27 mouse cellular contexts compared by ENCODE assay signal in the genomic region with DNA sequence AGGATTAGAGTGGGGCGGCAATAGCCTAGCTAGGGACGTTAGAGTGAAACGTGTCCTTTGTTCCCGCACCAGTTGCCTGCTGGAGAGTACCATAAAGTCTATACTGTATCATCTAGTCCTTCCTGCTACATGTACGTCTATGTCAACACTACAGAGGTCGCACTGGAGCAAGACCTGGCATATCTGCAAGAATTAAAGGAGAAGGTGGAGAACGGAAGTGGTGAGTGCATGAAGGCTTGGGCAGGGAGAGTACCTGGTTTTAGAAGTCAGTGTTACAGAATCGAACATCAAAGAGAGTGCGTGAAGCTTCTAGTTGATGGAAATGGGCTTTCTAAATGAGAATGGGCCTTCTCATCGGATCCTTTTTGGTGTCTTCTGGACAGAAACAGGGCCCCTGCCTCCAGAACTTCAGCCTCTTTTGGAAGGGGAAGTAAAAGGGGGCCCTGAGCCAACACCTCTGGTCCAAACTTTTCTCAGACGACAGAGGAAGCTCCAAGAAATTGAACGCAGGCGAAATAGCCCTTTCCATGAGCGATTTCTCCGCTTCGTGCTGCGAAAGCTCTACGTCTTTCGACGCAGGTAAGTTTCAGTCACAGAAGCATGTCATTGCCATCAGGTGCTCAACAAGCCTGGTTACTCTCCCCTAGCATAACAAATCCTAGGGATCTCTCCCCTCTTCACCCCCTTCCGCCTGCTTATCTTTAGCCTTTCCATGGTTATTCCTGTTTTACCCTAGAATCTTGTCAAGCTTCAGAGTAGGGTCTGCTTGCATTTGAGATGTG. TPM values are rescaled to one million over a fixed set of nuclear protein-coding genes. Genes with fewer than 3 reads are reported as not detected.
DNase-seq lines count a peak whose midpoint lies in the region; ATAC-seq lines count a peak whose summit lies in the region.
"Had no signal": no experiment of that assay in that cellular context is flagged by ENCODE, and none has a peak within 500 bp of the region (broad histone marks: within the 10 kb centered on the region; RNA-seq: fewer than 3 reads in every experiment).

No protein-coding gene starts in this region.

- WGBS in intestine, embryonic 16.5 days = 79% methylated on average over 21 of the region's 21 CpGs
- 83% methylated on average over 21 of the region's 21 CpGs for WGBS in intestine, embryonic 15.5 days
- 93% methylated on average over 21 of the region's 21 CpGs for WGBS in forebrain, embryonic 10.5 days

- H3K9ac ChIP-seq in intestine, embryonic 16.5 days (ENCODE audit: low read depth, low read length) = no peak overlapping the region
- no peak overlapping the region for H3K9ac ChIP-seq in intestine, embryonic 15.5 days
- H3K9ac ChIP-seq: forebrain, embryonic 12.5 days; hindbrain, embryonic 14.5 days; kidney, embryonic 15.5 days; liver, embryonic 15.5 days; neural tube, embryonic 12.5 days had no signal

- no peak overlapping the region for H3K27ac ChIP-seq in intestine, embryonic 16.5 days (ENCODE audit: low read length)
- H3K27ac ChIP-seq in intestine, embryonic 15.5 days = no peak overlapping the region
- no peak overlapping the region for H3K27ac ChIP-seq in forebrain, embryonic 10.5 days
- H3K27ac ChIP-seq: forebrain, embryonic 12.5 days; heart, embryonic 10.5 days; hindbrain, embryonic 14.5 days; kidney, embryonic 15.5 days; liver, embryonic 15.5 days; neural tube, embryonic 12.5 days had no signal

- H3K9me3 ChIP-seq in intestine, embryonic 16.5 days (ENCODE audit: control insufficient read depth, low read length) = no peaks in the 10 kb centered on the region
- H3K9me3 ChIP-seq in intestine, embryonic 15.5 days = no peaks in the 10 kb centered on the region
- no peaks in the 10 kb centered on the region for H3K9me3 ChIP-seq in forebrain, embryonic 10.5 days
- H3K9me3 ChIP-seq: forebrain, embryonic 12.5 days; heart, embryonic 10.5 days; kidney, embryonic 15.5 days; limb, embryonic 10.5 days; liver, embryonic 15.5 days; neural tube, embryonic 12.5 days had no signal

- H3K4me2 ChIP-seq in intestine, embryonic 16.5 days (ENCODE audit: low read depth, low read length) = no peak overlapping the region
- no peak overlapping the region for H3K4me2 ChIP-seq in intestine, embryonic 15.5 days (replicated peaks)
- H3K4me2 ChIP-seq: forebrain, embryonic 12.5 days; hindbrain, embryonic 14.5 days; kidney, embryonic 15.5 days; liver, embryonic 15.5 days; midbrain, embryonic 11.5 days; neural tube, embryonic 12.5 days had no signal

- ATAC-seq in intestine, embryonic 16.5 days = peak; percentile 34
- ATAC-seq in intestine, embryonic 15.5 days = no peak
- peak; percentile 68 for ATAC-seq in inflammation-experienced regulatory T-cells, adult 6 months

- peaks cover 21% of the 10 kb centered on the region for H3K36me3 ChIP-seq in intestine, embryonic 16.5 days (ENCODE audit: control insufficient read depth, insufficient read depth, low read length)
- peaks cover 51% of the 10 kb centered on the region for H3K36me3 ChIP-seq in intestine, embryonic 15.5 days
- H3K36me3 ChIP-seq in forebrain, embryonic 10.5 days (replicated peaks) = peaks cover 97% of the 10 kb centered on the region

- peak; percentile 60 for DNase-seq in CD4-positive, CD25-positive, alpha-beta regulatory T cell, adult 2 months (ENCODE audit: low read depth, low spot score)
- peak; percentile 37 for DNase-seq in R1 (ENCODE audit: low read depth, low spot score)
- DNase-seq in forebrain, embryonic 10.5 days (ENCODE audit: extremely low spot score, low spot score) = no peak
- DNase-seq in urinary bladder, postnatal 4 days (ENCODE audit: low spot score in 2 of 2) = no peak
- no peak for DNase-seq in cerebellum, adult 11 months
- DNase-seq: adrenal gland, postnatal 10 days; cerebellum, adult 2 months; cerebellum, postnatal 36 days; gastrocnemius, postnatal 36 days; heart, postnatal 4 days; kidney, adult 11 months; kidney, postnatal 4 days; liver; retina, postnatal 1 day; right cerebral cortex, postnatal 25 days; thymus, postnatal 25 days had no signal

- H3K4me1 ChIP-seq in intestine, embryonic 16.5 days (ENCODE audit: control insufficient read depth, insufficient read depth, low read length) = no peaks in the 10 kb centered on the region
- H3K4me1 ChIP-seq in intestine, embryonic 15.5 days (replicated peaks) = no peaks in the 10 kb centered on the region
- no peaks in the 10 kb centered on the region for H3K4me1 ChIP-seq in forebrain, embryonic 10.5 days
- H3K4me1 ChIP-seq: forebrain, embryonic 12.5 days; heart, embryonic 10.5 days; kidney, embryonic 15.5 days; limb, embryonic 10.5 days; liver, embryonic 15.5 days had no signal

- no peaks in the 10 kb centered on the region for H3K27me3 ChIP-seq in intestine, embryonic 16.5 days (replicated peaks; ENCODE audit: control insufficient read depth, insufficient read depth, low read length)
- no peaks in the 10 kb centered on the region for H3K27me3 ChIP-seq in intestine, embryonic 15.5 days (replicated peaks)
- no peaks in the 10 kb centered on the region for H3K27me3 ChIP-seq in forebrain, embryonic 10.5 days (ENCODE audit: poor library complexity, severe bottlenecking)
- H3K27me3 ChIP-seq: forebrain, embryonic 12.5 days; kidney, embryonic 15.5 days; liver, embryonic 15.5 days; neural tube, embryonic 12.5 days had no signal

- H3K4me3 ChIP-seq in intestine, embryonic 16.5 days (ENCODE audit: low read length) = no peak overlapping the region
- H3K4me3 ChIP-seq in intestine, embryonic 15.5 days (replicated peaks) = no peak overlapping the region
- H3K4me3 ChIP-seq in forebrain, embryonic 10.5 days = no peak overlapping the region
- H3K4me3 ChIP-seq: forebrain, embryonic 12.5 days; heart, embryonic 10.5 days; kidney, embryonic 15.5 days; limb, embryonic 10.5 days; liver, embryonic 15.5 days; neural tube, embryonic 12.5 days had no signal

RNA-seq across cellular contexts. Expression of gene Mat2a, which starts 10.1 kb away (rescaled TPM):
- 268 and 293 TPM in 2 replicates for polyA plus RNA-seq in intestine, embryonic 16.5 days (2015; fragmentation: Nextera tagmentation; extraction: Ambion mirVana)
- polyA plus RNA-seq in intestine, embryonic 15.5 days (2015; fragmentation: Nextera tagmentation; extraction: Ambion mirVana) = 290 and 308 TPM in 2 replicates
- 100 to 1,000 TPM; 217 to 228 (median 219) TPM for polyA plus RNA-seq in inflammation-experienced regulatory T-cells, adult 6 months (2017; shearing (Covaris generic))
- polyA plus RNA-seq in forebrain, embryonic 10.5 days (2016; fragmentation: Nextera tagmentation; extraction: Ambion mirVana) = 490 and 511 TPM in 2 replicates

RNA-seq across cellular contexts. Expression of gene Ggcx, which starts 15.1 kb away (rescaled TPM):
- 20.3 and 23.7 TPM in 2 replicates for polyA plus RNA-seq in intestine, embryonic 16.5 days (2015; fragmentation: Nextera tagmentation; extraction: Ambion mirVana)
- polyA plus RNA-seq in intestine, embryonic 15.5 days (2015; fragmentation: Nextera tagmentation; extraction: Ambion mirVana) = 23.8 and 23.9 TPM in 2 replicates
- 1 to 10 TPM; 5.6 to 6.5 (median 5.9) TPM for polyA plus RNA-seq in inflammation-experienced regulatory T-cells, adult 6 months (2017; shearing (Covaris generic))
- polyA plus RNA-seq in forebrain, embryonic 10.5 days (2016; fragmentation: Nextera tagmentation; extraction: Ambion mirVana) = 16.8 and 19.0 TPM in 2 replicates

RNA-seq across cellular contexts. Expression of gene Vamp8, which starts 38.7 kb away (rescaled TPM):
- polyA plus RNA-seq in intestine, embryonic 16.5 days (2015; fragmentation: Nextera tagmentation; extraction: Ambion mirVana) = 251 and 269 TPM in 2 replicates
- 193 and 229 TPM in 2 replicates for polyA plus RNA-seq in intestine, embryonic 15.5 days (2015; fragmentation: Nextera tagmentation; extraction: Ambion mirVana)
- polyA plus RNA-seq in inflammation-experienced regulatory T-cells, adult 6 months (2017; shearing (Covaris generic)) = 100 to 1,000 TPM; 338 to 440 (median 338) TPM
- 35.9 and 40.5 TPM in 2 replicates for polyA plus RNA-seq in forebrain, embryonic 10.5 days (2016; fragmentation: Nextera tagmentation; extraction: Ambion mirVana)

RNA-seq across cellular contexts. Expression of gene Vamp5, which starts 49.0 kb away (rescaled TPM):
- polyA plus RNA-seq in intestine, embryonic 16.5 days (2015; fragmentation: Nextera tagmentation; extraction: Ambion mirVana) = 17.3 and 17.8 TPM in 2 replicates
- 19.2 and 19.4 TPM in 2 replicates for polyA plus RNA-seq in intestine, embryonic 15.5 days (2015; fragmentation: Nextera tagmentation; extraction: Ambion mirVana)
- 10 to 100 TPM; 67.7 to 70.9 (median 69.7) TPM for polyA plus RNA-seq in inflammation-experienced regulatory T-cells, adult 6 months (2017; shearing (Covaris generic))
- 12.6 and 13.0 TPM in 2 replicates for polyA plus RNA-seq in forebrain, embryonic 10.5 days (2016; fragmentation: Nextera tagmentation; extraction: Ambion mirVana)

Comparison
In these comparisons a context has a peak if more than half of its experiments do, and no peak if none do; other contexts are left out.
1. DNase-seq: peak in CD4-positive, CD25-positive, alpha-beta regulatory T cell, adult 2 months (single experiment) and R1 (single experiment); none in forebrain, embryonic 10.5 days (single experiment), urinary bladder, postnatal 4 days (0 of 2) and cerebellum, adult 11 months (single experiment).